Mouse (Mus musculus): ENCODE data around the gene Cyth3. TPM values are rescaled to one million over a fixed set of nuclear protein-coding genes. Genes with fewer than 3 reads are reported as not detected.
A peak's percentile ranks its signal among the peaks of the same experiment; 100 is the strongest.

Gene Cyth3
- polyA plus RNA-seq, 1 experiment from 2014 or later: 48.4 TPM

DNA sequence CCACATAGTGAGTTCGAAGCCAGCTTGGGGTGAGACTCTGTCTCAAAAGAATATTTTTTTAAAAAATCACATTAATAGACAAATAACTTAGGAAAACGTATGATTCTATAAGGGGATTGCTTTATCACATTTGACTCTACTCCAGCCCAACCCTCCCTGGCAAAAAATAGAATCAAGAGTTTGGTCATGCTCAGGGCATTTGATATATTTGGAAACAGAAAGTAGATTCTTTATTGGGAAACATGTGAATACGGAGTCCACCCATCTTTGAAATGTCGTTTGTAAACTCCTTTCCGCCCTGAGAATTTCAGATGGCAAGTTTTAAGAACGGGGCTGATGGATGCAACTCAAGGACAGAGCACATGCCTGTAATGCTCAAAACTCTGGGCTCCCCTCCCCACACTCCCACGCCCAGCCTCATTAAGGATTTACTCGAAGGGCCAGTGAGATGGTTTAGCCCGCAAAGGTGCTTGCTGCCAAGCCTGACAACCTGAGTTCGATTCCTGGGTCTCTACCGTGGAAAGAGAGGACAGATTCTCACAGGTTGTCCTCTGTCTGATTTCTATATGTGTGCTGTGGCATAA lies 28.6 kb upstream of the Cyth3 start:
- Histone ChIP-seq H3K9me3 (no peaks in the 10 kb centered on the region), H3K4me1 (peaks cover 14% of the 10 kb centered on the region), H3K4me3 (no peak overlapping the region), H3K9ac (no peak overlapping the region), H3K36me3 (no peaks in the 10 kb centered on the region), H3K27ac (no peak overlapping the region), H3K4me2 (no peak overlapping the region), H3K27me3 (no peaks in the 10 kb centered on the region)
- no peak for ATAC-seq (ENCODE audit: insufficient number of reproducible peaks, insufficient read depth, low FRiP score, low TSS enrichment, low read depth)
- WGBS: 86% methylated on average over 11 of the region's 11 CpGs

DNA sequence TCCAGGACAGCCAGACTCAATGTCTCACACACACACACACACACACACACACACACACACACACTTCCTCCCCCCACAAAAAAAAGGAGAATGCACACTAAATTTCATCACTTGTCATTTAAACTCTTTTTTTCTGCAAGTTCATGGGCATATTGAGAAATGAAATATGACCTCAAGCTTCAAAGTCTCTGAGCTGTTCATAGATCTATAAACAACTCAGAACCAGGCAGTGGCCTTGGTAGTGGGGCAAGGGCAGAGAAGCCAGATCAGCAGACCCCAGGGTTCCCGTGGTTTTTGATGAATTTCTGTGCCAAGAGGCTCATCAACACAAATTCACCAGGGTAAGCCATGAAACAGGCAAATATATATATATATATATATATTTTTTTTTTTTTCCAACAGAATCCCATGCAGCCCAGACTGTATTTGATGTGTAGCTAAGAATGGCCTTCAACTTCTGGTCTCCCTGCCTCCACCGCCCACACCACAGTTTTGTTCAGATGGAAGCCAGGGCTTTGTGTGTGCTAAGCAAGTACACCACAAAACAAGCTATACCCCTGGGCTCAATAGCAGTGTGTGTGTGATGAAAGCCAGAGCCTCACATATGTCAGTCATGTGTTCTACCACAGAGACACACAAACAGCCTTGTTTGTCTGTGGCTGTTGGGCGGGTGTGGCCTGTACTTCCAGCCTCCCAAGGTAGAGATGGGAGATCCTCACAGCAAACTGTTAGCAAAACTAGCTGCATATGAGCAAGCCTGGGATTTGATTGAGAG lies 27.8 kb upstream of the Cyth3 start:
- Histone ChIP-seq H3K27ac (0 out of 2 replicates have a peak overlapping the region, but pooled peaks have one; percentile 7), H3K36me3 (no peaks in the 10 kb centered on the region), H3K27me3 (no peaks in the 10 kb centered on the region), H3K9ac (no peak overlapping the region), H3K4me3 (no peak overlapping the region), H3K4me1 (peaks cover 5% of the 10 kb centered on the region), H3K4me2 (no peak overlapping the region), H3K9me3 (no peaks in the 10 kb centered on the region)
- ATAC-seq (ENCODE audit: insufficient number of reproducible peaks, insufficient read depth, low FRiP score, low TSS enrichment, low read depth): no peak
- WGBS: 65% methylated on average over 3 of the region's 3 CpGs

DNA sequence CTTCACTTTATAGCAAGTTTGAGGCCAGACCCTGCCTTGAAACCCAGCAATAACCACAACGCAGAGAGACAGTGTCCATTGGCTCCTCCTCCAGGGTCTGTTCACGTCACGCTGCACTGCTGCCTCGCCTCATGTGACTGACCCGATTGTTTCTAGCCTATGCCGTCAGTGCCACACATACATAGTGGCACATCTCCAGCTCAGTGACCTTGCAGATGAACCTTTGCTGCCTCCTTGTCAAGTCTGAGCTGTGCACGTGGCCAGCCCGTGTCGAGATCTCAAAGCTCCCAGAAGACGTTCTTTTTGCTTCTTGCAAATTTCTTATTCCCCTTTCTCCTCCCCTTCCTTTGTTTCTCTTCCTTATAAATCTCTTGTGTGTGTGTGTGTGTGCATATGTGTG lies 20.2 kb upstream of the Cyth3 start:
- 71% methylated on average over 10 of the region's 10 CpGs for WGBS
- Histone ChIP-seq H3K27me3 (no peaks in the 10 kb centered on the region), H3K9ac (no peak overlapping the region), H3K4me2 (no peak overlapping the region), H3K9me3 (no peaks in the 10 kb centered on the region), H3K27ac (no peak overlapping the region), H3K4me1 (peaks cover 3% of the 10 kb centered on the region; the same call in 1 of the 2 replicates), H3K4me3 (no peak overlapping the region), H3K36me3 (no peaks in the 10 kb centered on the region)
- no peak for ATAC-seq (ENCODE audit: insufficient number of reproducible peaks, insufficient read depth, low FRiP score, low TSS enrichment, low read depth)

DNA sequence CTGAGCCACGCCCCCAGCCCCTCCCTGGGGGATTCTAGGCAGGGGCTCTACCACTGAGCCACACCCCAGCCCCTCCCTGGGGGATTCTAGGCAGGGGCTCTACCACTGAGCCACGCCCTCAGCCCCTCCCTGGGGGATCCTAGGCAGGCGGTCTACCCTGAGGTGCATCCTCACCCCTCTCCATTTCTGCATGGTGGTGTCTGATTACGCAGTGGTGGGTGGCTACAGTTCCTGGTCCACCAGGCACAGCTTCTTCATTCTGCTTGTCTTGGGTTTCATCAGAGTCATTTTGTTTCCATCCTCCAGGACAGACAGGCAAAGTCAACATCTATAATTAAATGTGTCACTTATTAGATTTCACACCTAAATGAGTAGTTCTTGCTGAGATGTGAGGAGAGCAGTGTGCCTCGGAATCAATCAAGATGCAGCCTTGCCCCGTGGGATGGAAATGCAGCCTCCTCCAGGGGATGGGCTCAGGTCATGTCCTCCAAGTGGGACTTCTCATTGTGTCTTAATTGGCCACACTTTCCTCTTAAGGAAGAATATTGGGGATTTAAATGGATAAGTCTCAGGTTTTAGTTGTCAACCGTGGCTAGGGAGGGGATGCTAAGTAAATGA lies 18.0 kb upstream of the Cyth3 start:
- Histone ChIP-seq H3K36me3 (no peaks in the 10 kb centered on the region), H3K9me3 (no peaks in the 10 kb centered on the region), H3K27me3 (no peaks in the 10 kb centered on the region), H3K9ac (no peak overlapping the region), H3K4me1 (peaks cover 11% of the 10 kb centered on the region; the same call in 1 of the 2 replicates), H3K27ac (no peak overlapping the region), H3K4me2 (no peak overlapping the region), H3K4me3 (no peak overlapping the region)
- no peak for ATAC-seq (ENCODE audit: insufficient number of reproducible peaks, insufficient read depth, low FRiP score, low TSS enrichment, low read depth)
- 56% methylated on average over 7 of the region's 7 CpGs for WGBS

DNA sequence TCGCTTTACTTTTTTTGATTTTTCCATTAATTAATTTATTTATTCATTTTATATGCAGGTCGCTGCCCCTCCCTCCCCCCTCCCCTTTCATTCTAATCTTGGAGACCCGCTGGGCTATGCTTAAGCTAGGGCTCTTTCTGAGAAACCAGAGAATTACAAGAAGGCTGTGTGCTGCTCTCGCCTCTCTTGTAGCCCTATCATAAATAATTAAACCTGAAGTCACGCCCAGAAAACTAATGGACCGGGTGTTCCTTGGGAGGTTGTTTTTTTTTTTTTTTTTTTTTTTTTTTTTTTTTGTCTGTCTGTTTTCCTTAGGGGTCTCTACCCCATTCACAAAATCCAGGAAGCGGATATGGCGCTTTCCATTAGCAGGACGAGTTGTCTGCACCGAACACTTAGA lies 15.5 kb upstream of the Cyth3 start:
- 82% methylated on average over 10 of the region's 10 CpGs for WGBS
- Histone ChIP-seq H3K9ac (no peak overlapping the region), H3K4me2 (no peak overlapping the region), H3K9me3 (no peaks in the 10 kb centered on the region), H3K36me3 (no peaks in the 10 kb centered on the region), H3K27me3 (no peaks in the 10 kb centered on the region), H3K4me1 (peaks cover 19% of the 10 kb centered on the region), H3K27ac (no peak overlapping the region), H3K4me3 (no peak overlapping the region)
- no peak for ATAC-seq (ENCODE audit: insufficient number of reproducible peaks, insufficient read depth, low FRiP score, low TSS enrichment, low read depth)

DNA sequence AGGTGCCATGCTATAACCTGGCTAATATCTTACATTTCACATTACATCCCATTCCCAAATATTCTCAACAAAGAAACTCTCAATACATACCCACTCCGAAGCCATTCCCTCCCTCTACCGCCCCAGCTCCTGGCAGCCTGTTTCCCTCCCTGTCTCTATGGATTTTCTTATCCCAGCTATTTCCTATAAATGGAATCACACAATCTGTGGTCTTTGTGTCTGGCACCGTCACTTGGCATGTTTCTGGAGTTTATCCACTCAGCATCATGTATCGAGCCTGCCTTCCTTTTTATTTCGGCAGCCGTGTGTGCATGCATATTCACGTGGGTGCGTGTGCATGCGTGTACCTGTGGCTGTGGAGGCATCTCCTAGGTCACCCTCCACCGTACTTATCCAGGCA lies 14.1 kb upstream of the Cyth3 start:
- Histone ChIP-seq H3K4me3 (no peak overlapping the region), H3K4me2 (no peak overlapping the region), H3K36me3 (no peaks in the 10 kb centered on the region), H3K27me3 (no peaks in the 10 kb centered on the region), H3K9ac (no peak overlapping the region), H3K4me1 (peaks cover 20% of the 10 kb centered on the region), H3K27ac (no peak overlapping the region), H3K9me3 (no peaks in the 10 kb centered on the region)
- no peak for ATAC-seq (ENCODE audit: insufficient number of reproducible peaks, insufficient read depth, low FRiP score, low TSS enrichment, low read depth)
- 91% methylated on average over 10 of the region's 10 CpGs for WGBS

DNA sequence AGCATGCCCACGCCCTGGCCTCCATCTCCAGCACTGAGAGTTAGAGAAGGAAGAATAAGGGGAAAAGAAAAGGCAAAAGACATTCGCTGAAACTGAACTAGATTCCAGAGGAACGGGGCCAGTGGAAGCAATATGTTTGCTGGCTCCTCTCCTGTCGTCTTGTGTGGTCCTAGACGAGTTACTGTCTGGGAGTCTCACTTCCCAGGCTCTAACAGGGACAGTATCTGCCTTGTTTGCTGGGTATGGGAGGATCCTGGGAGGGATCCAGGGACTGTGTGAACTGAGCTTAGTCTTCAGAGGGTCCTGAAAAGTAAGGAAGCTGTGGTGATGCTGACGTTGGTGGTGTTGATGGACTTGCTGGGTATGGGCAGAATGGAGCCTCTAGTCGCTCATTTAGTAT lies 10.3 kb upstream of the Cyth3 start:
- ATAC-seq (ENCODE audit: insufficient number of reproducible peaks, insufficient read depth, low FRiP score, low TSS enrichment, low read depth): no peak
- Histone ChIP-seq H3K4me1 (peaks cover 22% of the 10 kb centered on the region), H3K9ac (no peak overlapping the region), H3K27me3 (no peaks in the 10 kb centered on the region), H3K27ac (no peak overlapping the region), H3K9me3 (no peaks in the 10 kb centered on the region), H3K36me3 (no peaks in the 10 kb centered on the region), H3K4me2 (no peak overlapping the region), H3K4me3 (no peak overlapping the region)
- 73% methylated on average over 7 of the region's 7 CpGs for WGBS

DNA sequence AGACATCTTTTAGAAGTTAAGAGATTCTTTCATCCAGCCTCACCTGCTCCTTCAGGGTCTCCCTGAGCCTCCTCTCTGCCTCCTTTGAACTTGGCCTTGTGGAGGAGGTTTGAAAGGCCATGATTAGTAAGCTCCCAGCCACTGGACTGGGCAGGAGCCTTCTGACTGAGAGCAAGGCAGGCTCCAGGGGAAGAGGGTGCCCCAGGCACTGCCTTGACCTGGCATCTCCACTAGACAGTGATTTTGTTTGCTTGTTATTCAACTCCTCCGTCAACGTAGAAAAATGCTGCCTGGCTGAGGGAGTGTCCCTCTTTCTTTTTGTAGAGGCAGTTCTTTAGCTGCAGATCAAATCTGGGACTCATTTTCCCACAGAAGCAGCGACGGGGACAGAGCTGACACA lies 9.0 kb upstream of the Cyth3 start:
- Histone ChIP-seq H3K27ac (peak overlapping the region; percentile 16; the same call in 1 of the 2 replicates), H3K4me2 (no peak overlapping the region), H3K4me1 (peaks cover 32% of the 10 kb centered on the region), H3K36me3 (no peaks in the 10 kb centered on the region), H3K9ac (0 out of 2 replicates have a peak overlapping the region, but pooled peaks have one; percentile 27), H3K4me3 (no peak overlapping the region), H3K9me3 (no peaks in the 10 kb centered on the region), H3K27me3 (no peaks in the 10 kb centered on the region)
- 23% methylated on average over 4 of the region's 4 CpGs for WGBS
- ATAC-seq (ENCODE audit: insufficient number of reproducible peaks, insufficient read depth, low FRiP score, low TSS enrichment, low read depth): no peak

DNA sequence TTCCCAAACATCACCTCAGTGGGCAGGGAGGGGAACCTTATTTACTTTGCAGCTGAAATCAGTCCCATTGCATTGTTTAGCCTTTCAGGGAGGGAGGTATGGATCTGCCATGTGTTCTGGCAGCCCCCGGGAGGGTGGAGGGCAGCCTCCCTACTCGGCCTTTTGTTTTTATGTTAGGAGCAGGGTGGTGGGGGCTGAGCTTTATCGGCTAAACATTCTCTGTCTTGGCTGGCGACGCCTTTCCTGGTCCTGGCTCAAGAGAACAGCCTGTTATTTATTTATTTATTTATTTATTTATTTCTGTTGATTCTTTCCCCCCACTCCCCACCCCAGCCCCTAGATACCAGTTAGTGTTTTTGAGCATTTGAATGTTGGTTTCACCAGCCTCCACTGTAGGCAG lies 7.7 kb upstream of the Cyth3 start:
- ATAC-seq (ENCODE audit: insufficient number of reproducible peaks, insufficient read depth, low FRiP score, low TSS enrichment, low read depth): no peak
- Histone ChIP-seq H3K9me3 (no peaks in the 10 kb centered on the region), H3K27ac (no peak overlapping the region), H3K4me3 (no peak overlapping the region), H3K4me1 (peaks cover 31% of the 10 kb centered on the region), H3K27me3 (no peaks in the 10 kb centered on the region), H3K9ac (no peak overlapping the region), H3K4me2 (no peak overlapping the region), H3K36me3 (no peaks in the 10 kb centered on the region)
- WGBS: 78% methylated on average over 5 of the region's 5 CpGs

DNA sequence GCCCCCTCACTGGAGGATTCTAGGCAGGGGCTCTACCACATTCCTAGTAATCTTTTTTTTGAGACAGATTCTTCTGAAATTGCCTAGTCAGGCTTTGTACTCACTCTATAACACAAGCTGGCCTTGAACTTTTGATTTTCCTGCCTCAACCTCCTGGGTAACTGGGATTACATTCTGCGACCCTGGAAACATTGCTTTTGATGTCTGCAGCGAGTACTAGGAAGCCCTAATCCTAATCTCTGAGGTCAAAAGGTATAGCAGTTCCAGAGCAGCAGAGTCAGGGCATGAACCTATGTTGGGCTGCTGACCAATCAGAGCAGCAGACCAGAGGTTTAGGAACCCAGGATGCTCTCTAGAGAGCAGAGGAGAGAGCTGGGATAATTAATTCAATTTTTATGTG lies 6.9 kb upstream of the Cyth3 start:
- Histone ChIP-seq H3K27me3 (no peaks in the 10 kb centered on the region), H3K27ac (no peak overlapping the region), H3K4me1 (peaks cover 24% of the 10 kb centered on the region), H3K9me3 (no peaks in the 10 kb centered on the region), H3K4me2 (no peak overlapping the region), H3K4me3 (no peak overlapping the region), H3K9ac (no peak overlapping the region), H3K36me3 (no peaks in the 10 kb centered on the region)
- ATAC-seq (ENCODE audit: insufficient number of reproducible peaks, insufficient read depth, low FRiP score, low TSS enrichment, low read depth): no peak
- WGBS: 83% methylated on average over 2 of the region's 2 CpGs

DNA sequence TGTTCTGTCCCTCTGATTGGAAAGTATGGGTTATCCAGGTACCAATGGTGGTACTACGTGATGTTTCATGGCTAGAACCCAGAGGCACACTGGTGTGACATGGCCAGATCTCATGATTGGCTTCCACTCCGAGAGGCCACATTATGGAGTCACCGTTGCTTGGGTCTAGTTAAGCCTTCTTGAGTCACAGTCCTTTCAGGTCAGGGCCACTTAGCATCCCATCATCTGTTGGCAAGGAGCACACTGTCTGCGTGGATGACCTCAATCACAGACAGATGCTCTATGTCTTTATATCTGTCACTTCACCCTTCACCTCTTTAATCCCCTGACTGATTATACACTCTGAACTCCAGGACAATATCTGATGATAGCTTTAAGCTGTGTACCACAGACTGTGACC lies 6.1 kb upstream of the Cyth3 start:
- ATAC-seq (ENCODE audit: insufficient number of reproducible peaks, insufficient read depth, low FRiP score, low TSS enrichment, low read depth): no peak
- Histone ChIP-seq H3K9ac (no peak overlapping the region), H3K4me2 (no peak overlapping the region), H3K36me3 (no peaks in the 10 kb centered on the region), H3K27ac (no peak overlapping the region), H3K27me3 (no peaks in the 10 kb centered on the region), H3K4me1 (peaks cover 30% of the 10 kb centered on the region), H3K9me3 (no peaks in the 10 kb centered on the region), H3K4me3 (no peak overlapping the region)
- WGBS: 88% methylated on average over 4 of the region's 4 CpGs

Measured in embryonic facial prominence, embryonic 13.5 days (tissue).